Mouse (Mus musculus): ENCODE results near the gene Itpka.

Itpka gene

DNA sequence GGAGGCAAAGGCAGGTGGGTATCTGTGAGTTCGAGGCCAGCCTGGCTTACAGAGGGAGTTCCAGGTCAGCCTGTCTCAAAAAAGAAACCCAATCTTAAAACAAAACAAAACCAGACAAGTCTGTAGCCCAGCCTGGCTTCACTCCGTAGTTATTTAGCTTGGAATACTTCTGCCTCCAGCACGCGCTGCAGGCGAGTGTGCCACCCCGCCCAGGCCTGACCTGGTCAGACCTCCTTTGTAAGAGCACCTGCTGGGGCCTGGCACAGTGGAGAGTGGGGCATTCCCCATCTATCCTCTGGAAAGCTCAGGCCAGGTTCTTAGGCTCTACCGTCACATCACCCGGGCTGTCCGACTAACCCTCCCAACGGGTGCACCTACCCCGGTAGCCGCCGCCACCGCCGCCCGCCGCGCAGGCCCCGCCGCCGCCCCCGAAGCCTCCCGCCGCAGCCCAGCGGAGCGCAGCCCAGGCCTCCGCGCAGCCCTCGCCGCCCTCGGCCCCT is 15.5 kb downstream of the Itpka start:
- DNase-seq (ENCODE audit: low spot score in 2 of 2), result no peak

GRCm38 (mm10) chr2:119758101-119758843 is 16.1 kb downstream of the Itpka start:
- DNase-seq (ENCODE audit: low spot score in 2 of 2), result no peak

DNA sequence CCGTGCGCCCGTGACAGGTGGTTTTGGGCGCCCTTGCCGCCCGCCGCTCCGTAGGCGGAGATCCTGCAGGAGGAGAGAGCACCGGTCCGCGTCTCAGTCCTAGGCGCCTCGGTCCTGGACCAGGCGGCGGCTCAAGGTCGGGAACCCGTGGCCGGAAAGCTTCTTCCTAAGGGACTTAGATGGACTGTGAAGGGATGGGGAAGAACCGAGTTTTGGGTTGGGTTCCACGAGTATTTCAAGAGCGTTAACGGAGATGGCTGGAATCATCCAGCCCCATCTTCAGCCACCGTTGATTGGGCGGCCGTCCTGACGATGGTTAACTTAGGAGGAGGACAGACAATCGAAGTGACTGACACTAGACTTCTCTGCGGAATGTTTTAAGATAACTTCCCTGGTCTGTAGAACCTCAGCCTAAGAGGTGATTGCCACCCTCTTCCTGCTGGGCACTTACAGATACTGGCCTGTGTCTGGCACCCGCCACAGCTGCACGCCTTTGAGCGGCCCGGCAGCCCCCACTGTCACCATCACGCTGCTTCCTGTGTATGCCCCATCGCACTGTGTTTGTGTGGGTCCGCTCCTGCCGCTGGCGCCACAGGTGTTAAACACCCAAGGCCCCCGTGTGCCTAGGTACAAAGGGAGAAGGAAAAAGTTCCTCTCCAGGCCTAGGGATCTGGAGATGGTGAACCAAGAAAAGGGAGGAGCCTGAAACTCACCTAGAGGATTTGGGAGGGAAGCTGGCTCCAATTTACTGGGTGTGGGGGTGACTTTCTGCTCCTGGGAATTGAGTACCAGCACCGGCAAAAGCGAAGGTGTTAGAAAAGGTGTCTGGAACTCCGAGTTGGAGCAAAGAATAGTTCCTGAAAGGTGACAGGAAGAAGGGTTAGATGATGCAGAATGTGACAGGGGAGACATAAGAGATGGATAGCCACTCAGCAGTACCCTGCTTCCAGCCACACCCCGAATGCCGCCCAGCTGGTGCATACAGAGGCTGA is 17.0 kb downstream of the Itpka start:
- no peak for DNase-seq (ENCODE audit: low spot score in 2 of 2)

DNA sequence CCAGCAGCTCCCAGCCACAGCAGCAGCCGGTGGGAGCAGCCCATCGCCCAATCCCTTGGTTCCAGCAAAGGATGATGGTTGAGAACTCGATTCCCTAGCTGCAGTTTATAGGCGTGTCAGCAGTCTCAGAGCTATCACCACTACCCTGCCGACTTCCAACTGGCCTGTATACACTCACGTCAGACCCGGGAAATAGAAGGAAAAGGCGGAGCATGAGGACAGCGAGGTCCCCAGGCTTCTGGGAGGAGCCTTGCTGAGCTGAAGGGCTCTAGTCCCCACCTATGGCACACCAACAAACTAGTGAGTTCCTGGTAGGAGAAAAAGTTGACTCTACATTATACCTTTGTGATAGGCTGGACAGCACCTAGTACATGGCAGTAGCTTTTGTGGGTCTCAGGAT is 18.1 kb downstream of the Itpka start, which contains the start of gene Ltk:
Ltk (minus strand) TSS at position 181 of the 400 bp plus-strand sequence.
- no peak for DNase-seq (ENCODE audit: low spot score in 2 of 2)

DNA sequence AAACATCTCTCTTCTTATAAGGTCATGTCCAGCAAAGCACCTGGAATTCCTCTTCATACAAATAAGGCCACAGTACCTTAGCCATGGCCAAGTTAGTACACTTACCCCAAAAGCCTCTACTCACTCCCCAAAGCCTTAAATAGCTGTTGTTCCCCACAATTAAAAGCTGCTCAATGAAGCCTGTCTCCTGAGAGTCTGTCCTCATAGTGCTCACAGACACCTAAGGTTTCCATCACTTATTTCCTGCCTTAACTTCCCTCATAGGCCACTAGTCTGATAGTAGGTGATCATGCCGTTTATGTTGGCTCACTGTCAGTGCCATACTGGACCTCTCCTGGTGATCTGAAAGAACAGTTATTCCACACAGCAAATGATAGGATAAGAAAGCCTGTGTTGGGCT is 20.1 kb downstream of the Itpka start:
- DNase-seq (ENCODE audit: low spot score in 2 of 2), result no peak

DNA sequence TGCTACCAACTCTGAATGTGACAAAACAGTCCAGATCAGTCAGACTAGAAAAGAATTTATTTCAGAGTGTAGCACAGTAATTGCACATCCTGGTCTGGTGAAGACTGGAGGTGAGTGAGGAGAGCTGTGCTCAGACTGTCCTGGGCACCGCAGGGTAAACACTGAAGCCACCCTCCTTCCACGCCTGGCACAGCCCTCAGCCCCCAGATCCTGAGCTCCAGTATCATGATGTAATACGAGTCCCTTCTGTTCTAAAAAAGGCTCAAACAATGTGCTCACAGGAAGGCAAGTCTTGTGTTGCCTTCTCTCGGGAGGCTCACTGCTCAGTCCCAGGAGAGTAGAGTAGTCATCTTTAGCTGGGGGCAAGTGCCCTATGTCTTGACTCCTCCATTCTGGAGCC is 21.8 kb downstream of the Itpka start:
- DNase-seq (ENCODE audit: low spot score in 2 of 2), result no peak

DNA sequence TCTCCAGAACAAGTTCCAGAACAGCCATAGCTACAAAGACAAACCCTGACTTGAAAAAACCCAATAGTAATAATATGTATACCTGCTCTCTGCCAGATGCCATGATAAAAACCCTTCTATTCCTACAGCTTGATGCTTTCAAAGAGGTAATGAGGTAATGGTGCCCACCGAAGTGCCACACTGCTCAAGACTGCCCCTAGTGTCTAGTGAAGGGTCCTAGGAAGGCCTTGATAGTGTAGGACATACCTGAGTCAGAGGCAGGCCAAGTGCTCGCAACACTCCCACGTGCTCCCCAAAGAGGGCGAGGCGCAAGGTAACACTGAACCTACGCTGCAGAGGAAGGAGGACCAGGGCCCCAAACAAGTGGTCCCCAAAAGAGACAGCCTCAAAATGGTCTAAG is 25.1 kb downstream of the Itpka start:
- no peak for DNase-seq (ENCODE audit: low spot score in 2 of 2)

DNA sequence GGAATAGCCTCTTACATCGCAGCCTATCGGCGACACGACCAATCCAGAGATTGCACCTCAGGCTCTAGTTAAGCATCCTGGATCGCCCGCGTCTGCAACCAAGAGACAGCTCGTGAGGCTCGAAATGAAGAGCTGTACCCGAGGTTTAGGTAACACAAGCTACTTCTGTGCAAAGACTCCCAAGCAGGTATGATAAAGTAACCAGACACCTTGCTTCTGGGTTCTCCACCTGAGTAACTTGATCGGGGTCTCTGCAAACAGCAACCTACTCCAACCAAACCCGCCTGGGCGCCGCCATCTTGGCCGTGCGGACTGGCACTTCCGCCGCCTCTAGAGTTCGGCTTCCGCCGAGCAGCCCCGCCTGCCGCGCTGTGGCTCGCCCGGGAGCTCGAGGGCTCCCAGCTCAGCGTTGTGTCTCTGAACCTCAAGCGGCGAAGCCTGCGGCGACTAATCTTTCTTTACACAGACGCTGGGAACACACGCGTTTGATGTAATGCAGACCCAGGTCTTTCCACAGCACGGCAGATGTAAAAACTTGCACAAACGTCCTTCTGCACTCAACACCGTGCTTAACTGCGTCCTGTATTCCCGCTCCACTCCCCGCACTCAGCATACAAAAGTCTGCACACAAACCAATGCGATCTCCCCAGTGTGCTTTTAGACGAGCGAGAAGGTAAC is 45.2 kb downstream of the Itpka start, which contains the start of gene Rpap1:
Rpap1 (minus strand) TSS at position 332 of the 678 bp plus-strand sequence.
- peak in 1 of 2 experiments; percentile 81 for DNase-seq (ENCODE audit: low spot score in 2 of 2)

DNA sequence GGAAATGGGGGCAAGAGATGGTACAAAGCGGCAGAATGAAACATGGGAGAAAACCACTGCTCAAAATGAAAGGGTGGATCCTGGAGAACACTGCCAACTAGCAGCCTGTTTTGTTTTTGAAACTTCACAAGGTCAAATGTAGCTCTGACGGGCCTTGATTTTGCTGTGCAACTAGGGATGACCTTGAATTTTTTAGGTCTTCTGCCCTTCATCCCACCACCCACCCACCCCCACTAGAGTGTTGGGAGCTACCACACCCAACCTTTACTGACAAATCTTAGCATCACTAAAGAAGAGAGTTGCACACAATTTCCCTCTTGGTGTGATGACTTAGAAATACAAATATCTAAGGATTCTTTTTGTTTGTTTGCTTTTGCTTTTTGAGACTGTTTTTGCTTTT is 47.9 kb downstream of the Itpka start:
- DNase-seq (ENCODE audit: low spot score in 2 of 2), result no peak

GRCm38 (mm10) chr2:119797279-119797783 is 55.2 kb downstream of the Itpka start, which contains the start of gene Tyro3:
Gene Tyro3, plus strand, starts transcription at chr2:119797733.
- no peak for DNase-seq (ENCODE audit: low spot score in 2 of 2)

DNA sequence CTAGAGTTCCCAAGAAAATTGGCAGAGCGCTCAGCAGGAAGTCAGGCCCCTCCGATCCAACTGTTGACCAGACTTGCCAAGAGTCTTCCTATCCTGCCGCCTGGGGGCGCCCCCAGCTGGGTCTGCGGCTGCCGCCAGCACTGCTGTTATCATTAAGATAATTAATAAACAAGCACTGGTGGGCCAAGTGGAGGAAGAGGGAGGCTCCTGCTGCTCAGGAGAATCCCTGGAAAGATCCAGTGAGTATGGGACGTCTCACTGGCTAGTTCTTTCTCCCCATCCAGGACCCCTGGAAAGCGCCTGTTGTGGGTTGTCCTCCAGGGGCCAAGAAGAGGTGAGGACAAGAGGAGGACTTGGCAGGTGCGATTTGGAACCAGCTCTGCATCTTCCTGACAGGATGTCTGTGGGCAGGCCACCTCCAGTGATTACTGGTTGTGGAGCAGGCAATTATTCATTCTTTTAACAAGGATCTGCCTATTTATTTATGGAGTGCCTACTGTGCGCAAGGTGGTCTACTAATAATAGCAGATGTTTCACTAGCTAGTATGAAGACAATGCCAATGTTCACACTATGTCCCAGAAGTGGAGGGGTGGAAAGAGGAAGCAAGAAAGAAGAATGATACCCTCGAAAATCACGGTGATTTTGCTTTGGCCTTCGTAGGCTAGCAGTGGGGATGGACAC is 56.2 kb downstream of the Itpka start:
- DNase-seq (ENCODE audit: low spot score in 2 of 2), result no peak

DNA sequence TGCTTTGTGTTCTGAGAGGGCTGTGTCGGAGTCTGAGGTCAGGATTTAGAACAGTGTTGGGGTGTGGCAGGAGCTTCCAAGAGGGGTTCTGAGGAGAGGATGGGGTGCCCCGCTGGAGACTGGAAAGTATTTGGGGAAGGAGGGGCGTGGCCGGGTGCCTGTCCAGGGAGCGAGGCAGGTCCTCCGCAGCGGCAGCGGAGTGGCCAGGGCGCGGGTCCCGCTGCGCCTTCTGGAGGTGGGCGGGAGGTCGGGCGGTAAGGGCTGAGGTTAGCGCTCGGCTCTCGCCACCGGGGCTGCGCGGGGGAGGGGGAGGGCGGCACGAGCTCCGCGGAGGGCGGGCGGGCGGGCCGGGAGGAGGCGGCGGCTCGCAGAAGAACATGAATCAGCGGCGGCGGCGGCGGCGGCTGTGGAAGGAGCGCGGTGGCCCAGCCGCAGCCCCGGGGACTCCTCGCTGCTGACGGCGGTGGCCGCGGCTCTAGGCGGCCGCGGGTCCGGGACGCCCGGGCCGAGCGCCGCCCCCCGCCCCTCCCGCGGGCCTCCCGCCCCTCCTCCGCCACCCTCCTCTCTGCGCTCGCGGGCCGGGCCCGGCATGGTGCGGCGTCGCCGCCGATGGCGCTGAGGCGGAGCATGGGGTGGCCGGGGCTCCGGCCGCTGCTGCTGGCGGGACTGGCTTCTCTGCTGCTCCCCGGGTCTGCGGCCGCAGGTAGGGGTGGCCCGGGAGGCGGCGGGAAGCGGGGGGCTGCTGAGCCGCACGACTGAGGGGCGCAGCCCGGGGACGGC is 57.2 kb downstream of the Itpka start:
- DNase-seq (ENCODE audit: low spot score in 2 of 2), result no peak

- DNase-seq (ENCODE audit: low spot score in 2 of 2), result no peak
These were observed 57.9 kb downstream of the Itpka start for GRCm38 (mm10) chr2:119799961-119800550.

Measured in frontal cortex, postnatal 10 days (tissue).